Mouse (Mus musculus) kidney, postnatal 0 days (tissue): ENCODE measurements around the gene Selenbp2. TPM values are rescaled to one million over a fixed set of nuclear protein-coding genes. Genes with fewer than 3 reads are reported as not detected.
"Not testable (repeated sequence)": the region's sequence is repeated elsewhere in the genome, so short reads cannot be mapped to it uniquely, and the experiment has no call there.

ENCODE experiments used
- ATAC-seq: fragments of 200-750 bp; cut with Nextera tagmentation; replicated peaks from 2 replicates; pipeline ENCODE4 v1.8.0; 2017; ENCODE audit warnings: low read depth, moderate number of reproducible peaks, moderate TSS enrichment, moderate library complexity; ENCODE audit not compliant: low FRiP score
- DNase-seq: peaks from one replicate; pipeline ENCODE4 v3.0.0-alpha.2; 2016; ENCODE audit warnings: low spot score
- H3K27ac ChIP-seq: fragments of 300-500 bp; sonication (generic); 2 replicates; pipeline ENCODE4 v1.5.1; 2014; ENCODE audit warnings: mild to moderate bottlenecking
- H3K27me3 ChIP-seq: fragments of 300-500 bp; sonication (generic); 2 replicates; pipeline ENCODE4 v1.6.1; 2014; ENCODE audit warnings: low read length, mixed read lengths; ENCODE audit not compliant: insufficient read depth
- H3K36me3 ChIP-seq: fragments of 300-500 bp; sonication (generic); 2 replicates; pipeline ENCODE4 v1.6.1; 2014; ENCODE audit warnings: low read length, mixed read lengths; ENCODE audit not compliant: insufficient read depth
- H3K4me1 ChIP-seq: fragments of 300-500 bp; sonication (generic); replicated peaks from 2 replicates; pipeline ENCODE4 v1.6.1; 2014; ENCODE audit warnings: antibody characterized with exemption, low read length, mixed read lengths; ENCODE audit not compliant: insufficient read depth
- H3K4me2 ChIP-seq: fragments of 300-500 bp; sonication (generic); 2 replicates; pipeline ENCODE4 v1.6.1; 2014; ENCODE audit warnings: mild to moderate bottlenecking, low read length, moderate library complexity, mixed read lengths
- H3K4me3 ChIP-seq: fragments of 300-500 bp; sonication (generic); replicated peaks from 2 replicates; pipeline ENCODE4 v1.5.1; 2014; ENCODE audit warnings: low read depth, low read length
- H3K9ac ChIP-seq: fragments of 300-500 bp; sonication (generic); 2 replicates; pipeline ENCODE4 v1.6.1; 2014; ENCODE audit warnings: low read depth, low read length
- H3K9me3 ChIP-seq: fragments of 300-500 bp; sonication (generic); replicated peaks from 2 replicates; pipeline ENCODE4 v1.6.1; 2016; ENCODE audit warnings: low read length, inconsistent platforms, mixed read lengths
- CTCF ChIP-seq: IDR thresholded peaks from 2 replicates; pipeline ENCODE4 v1.5.1; 2016; ENCODE audit warnings: antibody characterized with exemption, low read depth, mild to moderate bottlenecking, moderate library complexity
- WGBS: fragments of 180-500 bp; shearing (Covaris S2); extraction: QIAGEN DNeasy Blood & Tissue Kit; methylation state at CpG from one replicate; pipeline ENCODE4 v1.1.7; 2014; 5-methylcytosine and 5-hydroxymethylcytosine counted together
- polyA plus RNA-seq: library from polyadenylated mRNA; unstranded; fragments of >200 nt; fragmentation: Nextera tagmentation; extraction: Ambion mirVana; gene quantifications from 2 replicates; pipeline ENCODE4 v1.2.1, GENCODE M21; 2015

Selenbp2 gene
- polyA plus RNA-seq, 1 experiment from 2014 or later, result 3.0 TPM

DNA sequence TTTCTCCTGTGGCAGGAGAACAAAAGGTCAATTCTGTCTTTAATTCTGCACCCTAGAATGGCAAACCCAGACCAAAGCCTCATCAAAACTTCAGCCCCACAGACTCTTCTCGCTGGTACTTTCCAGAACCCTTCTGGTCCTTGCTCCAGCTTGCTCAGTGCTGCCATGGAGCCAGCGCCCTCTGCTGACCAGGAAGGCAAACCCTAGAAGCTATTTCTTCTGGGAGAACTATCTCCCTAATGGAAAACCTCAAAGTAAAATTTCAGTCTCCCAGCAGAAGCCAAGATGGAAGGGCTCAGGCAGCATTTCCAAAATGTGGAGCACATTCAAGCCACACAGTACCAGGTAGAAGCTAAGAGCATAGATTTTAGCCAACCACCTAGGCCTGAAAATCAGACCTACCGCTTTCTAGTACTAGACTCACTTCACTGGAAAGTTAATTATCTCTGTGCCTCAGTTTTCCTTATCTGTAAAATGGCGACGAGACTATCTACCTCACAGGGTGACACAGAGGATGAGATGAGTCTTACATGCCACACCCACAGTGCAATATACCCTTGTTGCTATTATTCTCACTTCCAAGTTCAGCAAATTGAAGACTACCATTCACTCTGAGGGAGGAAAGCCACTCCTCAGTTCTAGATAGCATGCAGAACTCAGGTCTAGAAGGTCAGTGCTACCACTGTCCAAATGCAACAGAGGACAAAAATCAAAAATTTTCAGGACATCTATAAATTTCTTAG is 28.1 kb upstream of the Selenbp2 start:
- DNase-seq, ATAC-seq: not testable (repeated sequence)

DNA sequence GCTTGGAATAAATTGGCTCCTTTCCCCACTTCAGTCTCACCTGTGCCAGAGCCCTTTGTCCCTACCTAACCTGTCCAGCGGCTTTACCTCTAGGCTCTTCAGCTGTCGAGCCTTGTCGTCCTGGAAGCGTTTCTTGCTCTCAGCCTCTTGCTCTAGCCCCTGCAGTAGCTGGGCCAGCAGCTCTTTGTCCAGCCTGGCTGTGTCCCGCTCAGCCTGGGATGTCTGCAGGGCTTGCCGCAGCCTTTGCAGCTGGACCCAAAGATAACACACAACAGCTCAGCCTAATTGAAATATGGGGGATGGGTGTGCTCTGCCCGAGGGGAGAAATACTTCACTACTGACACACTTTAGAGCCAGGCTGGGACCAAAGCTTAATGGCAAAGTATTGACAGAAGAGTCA is 27.5 kb upstream of the Selenbp2 start:
- not testable (repeated sequence) for DNase-seq
- WGBS, result 34% methylated on average over 7 of the region's 7 CpGs

More for the DNA sequence above, 28.1 kb upstream of the Selenbp2 start:
- H3K4me1 ChIP-seq, H3K4me2 ChIP-seq, H3K9ac ChIP-seq, H3K27ac ChIP-seq, H3K9me3 ChIP-seq, H3K27me3 ChIP-seq, H3K36me3 ChIP-seq, H3K4me3 ChIP-seq: not testable (repeated sequence)
- 92% methylated on average over 3 of the region's 5 CpGs for WGBS
- peak; percentile 30; the same call in 1 of the 2 replicates for TF ChIP-seq CTCF

DNA sequence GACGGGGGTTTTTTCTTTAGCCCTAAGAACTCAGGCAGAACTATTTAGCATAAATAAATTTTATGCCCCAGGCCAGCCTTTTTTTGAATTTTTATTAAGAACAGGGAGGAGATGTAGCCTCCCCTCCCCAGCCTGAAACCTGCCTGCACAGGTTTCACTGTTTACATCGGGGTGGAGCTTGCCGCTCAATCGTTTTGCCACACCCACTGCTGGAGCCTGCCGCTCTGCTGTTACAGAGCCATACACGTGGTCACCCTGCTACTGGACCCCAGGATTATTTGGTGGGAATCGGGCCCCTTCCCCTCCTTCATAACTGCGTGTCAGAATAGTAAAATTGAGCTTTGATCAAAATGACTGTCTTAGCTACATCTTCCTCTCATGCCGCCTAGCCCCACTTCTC is 18.3 kb upstream of the Selenbp2 start:
- H3K27me3 ChIP-seq, H3K9ac ChIP-seq, H3K4me2 ChIP-seq, ATAC-seq, H3K4me3 ChIP-seq, H3K9me3 ChIP-seq, H3K36me3 ChIP-seq, DNase-seq, H3K27ac ChIP-seq, H3K4me1 ChIP-seq: not testable (repeated sequence)
- WGBS, result 75% methylated on average over 9 of the region's 9 CpGs

More for the DNA sequence above, 27.5 kb upstream of the Selenbp2 start:
- not testable (repeated sequence) for H3K9ac ChIP-seq, H3K27ac ChIP-seq, H3K4me1 ChIP-seq, H3K27me3 ChIP-seq, H3K4me3 ChIP-seq, ATAC-seq, H3K36me3 ChIP-seq, H3K9me3 ChIP-seq, H3K4me2 ChIP-seq

DNA sequence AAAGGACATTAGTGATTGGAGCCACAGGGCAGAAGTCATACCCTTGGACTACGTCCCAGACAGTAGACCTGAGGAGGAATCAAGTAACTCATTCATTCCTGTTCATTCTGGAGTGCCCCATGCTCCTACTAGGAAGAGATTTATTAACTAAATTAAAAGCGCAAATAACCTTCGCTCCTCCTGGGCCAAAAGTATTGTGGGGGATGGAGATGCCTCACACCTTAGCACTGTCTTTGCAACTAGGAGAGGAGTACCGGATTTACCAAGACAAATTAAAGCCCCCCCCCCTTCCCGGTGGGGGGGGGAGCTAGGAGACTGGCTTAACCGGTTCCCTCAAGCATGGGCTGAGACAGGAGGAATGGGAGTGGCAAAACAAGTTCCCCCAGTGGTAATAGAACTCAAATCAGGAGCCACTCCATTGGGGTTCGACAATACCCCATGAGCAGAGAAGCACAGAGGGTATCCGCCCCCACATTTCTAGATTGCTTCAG is 14.0 kb upstream of the Selenbp2 start:
- Histone ChIP-seq H3K4me3 (no peak overlapping the region), H3K27ac (no peak overlapping the region; the same call in 1 of the 2 replicates), H3K27me3 (no peaks in the 10 kb centered on the region), H3K9me3 (no peaks in the 10 kb centered on the region), H3K9ac (no peak overlapping the region), H3K4me2 (no peak overlapping the region), H3K36me3 (no peaks in the 10 kb centered on the region), H3K4me1 (no peaks in the 10 kb centered on the region)
- TF ChIP-seq CTCF, result no peak
- 55% methylated on average over 8 of the region's 8 CpGs for WGBS
- ATAC-seq (peak; percentile 88), DNase-seq (peak; percentile 38)

DNA sequence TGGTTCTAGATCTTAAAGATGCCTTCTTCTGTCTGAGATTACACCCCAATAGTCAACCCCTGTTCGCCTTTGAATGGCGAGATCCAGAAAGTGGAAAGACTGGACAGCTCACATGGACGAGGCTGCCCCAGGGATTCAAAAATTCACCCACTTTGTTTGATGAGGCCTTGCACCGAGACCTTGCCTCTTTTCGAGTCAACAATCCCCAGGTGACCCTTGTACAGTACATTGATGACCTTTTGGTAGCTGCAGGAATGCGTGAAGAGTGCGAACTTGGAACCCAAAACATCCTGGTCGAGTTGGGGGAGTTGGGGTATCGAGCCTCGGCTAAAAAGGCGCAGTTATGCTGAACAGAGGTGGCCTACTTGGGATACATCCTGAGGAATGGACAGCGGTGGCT is 13.3 kb upstream of the Selenbp2 start:
- not testable (repeated sequence) for H3K36me3 ChIP-seq, DNase-seq, H3K4me2 ChIP-seq, H3K9ac ChIP-seq, H3K27ac ChIP-seq, ATAC-seq, H3K9me3 ChIP-seq, H3K27me3 ChIP-seq, H3K4me1 ChIP-seq, H3K4me3 ChIP-seq
- WGBS, result 88% methylated on average over 12 of the region's 12 CpGs

DNA sequence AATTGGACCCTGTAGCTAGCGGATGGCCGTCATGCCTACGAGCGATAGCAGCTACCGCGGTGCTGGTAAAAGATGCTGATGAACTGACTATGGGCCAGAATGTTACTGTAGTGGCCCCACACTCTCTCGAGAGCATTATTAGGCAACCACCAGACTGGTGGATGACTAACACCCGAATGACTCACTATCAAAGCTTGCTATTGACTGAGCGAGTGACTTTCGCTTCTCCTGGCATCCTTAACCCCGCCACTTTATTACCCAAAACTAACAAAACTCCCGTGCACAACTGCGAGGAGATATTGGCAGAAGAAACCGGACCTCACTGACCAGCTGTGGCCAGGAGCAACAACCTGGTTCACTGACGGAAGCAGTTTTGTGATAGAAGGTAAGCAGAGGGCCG is 12.6 kb upstream of the Selenbp2 start:
- no peak for ATAC-seq
- DNase-seq, result no peak

DNA sequence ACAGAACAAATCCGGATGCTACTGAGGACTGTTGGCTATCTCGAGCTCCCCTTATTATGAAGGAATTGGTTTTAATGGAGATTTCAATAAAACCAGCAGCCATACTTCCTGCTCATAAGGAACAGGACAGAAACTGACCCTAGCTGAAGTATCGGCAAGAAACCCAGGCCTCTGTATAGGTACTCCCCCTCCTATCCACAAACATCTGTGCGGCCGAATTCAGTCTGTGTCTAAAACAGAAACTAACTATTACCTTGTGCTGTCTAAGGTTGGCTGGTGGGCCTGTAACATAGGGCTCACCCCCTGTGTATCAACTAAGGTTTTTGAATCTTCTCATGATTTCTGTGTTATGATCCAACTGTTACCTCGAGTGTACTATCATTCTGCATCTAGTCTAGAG is 9.7 kb upstream of the Selenbp2 start:
- H3K36me3 ChIP-seq, result no peaks in the 10 kb centered on the region
- no peak for ATAC-seq

More for the DNA sequence above, 12.6 kb upstream of the Selenbp2 start:
- Histone ChIP-seq H3K9ac (no peak overlapping the region), H3K36me3 (no peaks in the 10 kb centered on the region), H3K4me1 (no peaks in the 10 kb centered on the region), H3K4me3 (no peak overlapping the region), H3K9me3 (no peaks in the 10 kb centered on the region), H3K27ac (no peak overlapping the region), H3K27me3 (no peaks in the 10 kb centered on the region), H3K4me2 (no peak overlapping the region)
- no peak for TF ChIP-seq CTCF
- WGBS, result 66% methylated on average over 16 of the region's 16 CpGs

DNA sequence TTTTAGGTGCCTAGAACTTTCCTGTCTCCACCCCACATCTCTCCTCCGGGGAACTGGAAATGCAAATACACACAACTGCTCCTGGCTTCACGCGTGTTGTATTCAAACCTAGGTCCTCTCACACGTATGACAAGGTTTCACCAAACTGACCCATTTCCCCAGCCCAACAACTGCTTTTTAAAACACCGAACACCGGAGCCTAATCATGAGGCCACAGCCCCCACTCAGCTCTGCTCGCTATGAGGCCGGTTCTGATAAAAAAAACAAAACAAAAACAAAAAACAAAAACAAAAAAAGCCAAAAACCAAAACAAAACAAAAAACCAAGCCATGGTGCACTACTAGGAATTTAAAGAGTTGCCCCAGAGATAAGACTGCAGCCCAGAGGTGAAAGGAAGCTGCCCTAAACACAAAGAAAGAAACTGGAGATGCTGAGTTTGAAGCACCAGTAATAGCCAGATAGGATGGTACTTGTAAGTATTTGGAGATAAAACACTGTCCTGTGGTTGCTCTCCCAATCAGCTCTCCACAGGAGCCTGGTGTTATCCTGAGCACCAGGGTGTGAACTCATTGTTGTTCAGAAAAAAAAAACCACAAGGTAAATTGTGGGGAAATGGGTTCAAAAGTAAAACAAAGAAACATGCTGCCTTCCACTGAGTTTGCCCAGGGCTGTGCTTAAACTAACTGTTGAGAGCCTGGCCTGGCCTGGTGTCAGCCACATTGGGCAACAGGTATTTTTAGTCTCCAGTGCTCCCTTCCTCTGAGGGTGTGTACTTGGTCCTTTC is 7.2 kb upstream of the Selenbp2 start:
- not testable (repeated sequence) for H3K4me3 ChIP-seq, H3K9me3 ChIP-seq, H3K27ac ChIP-seq, ATAC-seq, H3K9ac ChIP-seq, DNase-seq, H3K4me1 ChIP-seq, H3K36me3 ChIP-seq, H3K4me2 ChIP-seq, H3K27me3 ChIP-seq
- 86% methylated on average over 8 of the region's 8 CpGs for WGBS

More for the DNA sequence above, 9.7 kb upstream of the Selenbp2 start:
- H3K9ac ChIP-seq, result no peak overlapping the region
- 70% methylated on average over 6 of the region's 6 CpGs for WGBS
- H3K4me1 ChIP-seq, result no peaks in the 10 kb centered on the region
- no peaks in the 10 kb centered on the region for H3K9me3 ChIP-seq
- TF ChIP-seq CTCF, result no peak
- H3K27ac ChIP-seq, result no peak overlapping the region
- no peak for DNase-seq
- no peak overlapping the region for H3K4me2 ChIP-seq
- no peak overlapping the region for H3K4me3 ChIP-seq
- no peaks in the 10 kb centered on the region for H3K27me3 ChIP-seq

DNA sequence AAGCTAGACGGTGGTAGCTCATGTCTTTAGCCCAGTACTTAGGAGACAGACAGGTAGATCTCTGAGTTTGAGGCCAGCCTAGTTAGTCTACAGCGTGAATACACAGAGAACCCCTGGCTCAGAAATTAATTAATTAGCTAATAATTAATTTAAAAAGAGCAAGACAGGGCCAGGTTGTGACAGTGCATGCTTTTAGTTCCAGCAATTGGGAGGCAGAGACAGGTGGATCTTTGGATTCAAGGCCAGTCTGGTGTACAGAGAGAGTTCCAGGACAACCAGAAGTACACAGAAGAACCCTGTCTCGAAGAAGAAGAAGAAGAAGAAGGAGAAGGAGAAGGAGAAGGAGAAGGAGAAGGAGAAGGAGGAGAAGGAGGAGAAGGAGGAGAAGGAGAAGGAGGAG is 4.7 kb upstream of the Selenbp2 start:
- not testable (repeated sequence) for H3K9ac ChIP-seq, H3K36me3 ChIP-seq, H3K9me3 ChIP-seq, H3K27me3 ChIP-seq, H3K4me2 ChIP-seq, ATAC-seq, H3K27ac ChIP-seq, DNase-seq, H3K4me3 ChIP-seq, H3K4me1 ChIP-seq
- 71% methylated on average over 3 of the region's 3 CpGs for WGBS
